Mouse (Mus musculus) heart, adult 2 months (tissue): Measurements from ENCODE around the gene Gpbp1l1.

Experiments
- CTCF ChIP-seq: fragments of 200-600 bp; IDR thresholded peaks from 2 replicates; pipeline ENCODE4 v1.8.1; 2022; ENCODE audit warnings: antibody characterized with exemption, mild to moderate bottlenecking, moderate library complexity
- EP300 ChIP-seq: fragments of 200-500 bp; IDR thresholded peaks from 2 replicates; pipeline ENCODE4 v1.6.1; 2011; ENCODE audit warnings: low read depth, low read length, control low read depth; ENCODE audit not compliant: insufficient read depth
- POLR2A ChIP-seq: fragments of 200-500 bp; IDR thresholded peaks from 2 replicates; pipeline ENCODE4 v1.6.1; 2011; ENCODE audit warnings: mild to moderate bottlenecking, low read depth, low read length, control low read depth; ENCODE audit not compliant: insufficient read depth

- TF ChIP-seq EP300: 0 out of 2 replicates have a peak, but pooled peaks have one; percentile 63
- TF ChIP-seq POLR2A: peak; percentile 70; the same call in 1 of the 2 replicates
- no peak for TF ChIP-seq CTCF
Observed at GRCm38 (mm10) chr4:116555413-116556300, 1.8 kb upstream of the Gpbp1l1 start, which contains the start of gene Tmem69.
